29 mouse cellular contexts compared by ENCODE assay signal in genomic region chr19:26881866-26882427, GRCm38 (mm10). TPM values are rescaled to one million over a fixed set of nuclear protein-coding genes. Genes with fewer than 3 reads are reported as not detected.
A peak's percentile ranks its signal among the peaks of the same experiment; 100 is the strongest.
DNase-seq lines count a peak whose midpoint lies in the region; ATAC-seq lines count a peak whose summit lies in the region.
"Had no signal": no experiment of that assay in that cellular context is flagged by ENCODE, and none has a peak within 500 bp of the region (broad histone marks: within the 10 kb centered on the region; RNA-seq: fewer than 3 reads in every experiment).

No protein-coding gene starts in this region.

- H3K27ac ChIP-seq in kidney, embryonic 14.5 days (ENCODE audit: low read depth, low read length): no peak overlapping the region
- H3K27ac ChIP-seq: embryonic facial prominence, embryonic 12.5 days; forebrain, embryonic 12.5 days; heart, embryonic 15.5 days; hindbrain, embryonic 15.5 days; left cerebral cortex, adult 2 months; limb, embryonic 15.5 days; liver, embryonic 14.5 days; midbrain, embryonic 12.5 days; neural tube, embryonic 12.5 days had no signal

- no peaks in the 10 kb centered on the region for H3K27me3 ChIP-seq in kidney, embryonic 14.5 days (ENCODE audit: control insufficient read depth, insufficient read depth, low read length)
- H3K27me3 ChIP-seq: embryonic facial prominence, embryonic 12.5 days; heart, embryonic 15.5 days; hindbrain, embryonic 15.5 days; limb, embryonic 15.5 days; midbrain, embryonic 12.5 days; neural tube, embryonic 12.5 days had no signal

- H3K4me3 ChIP-seq in kidney, embryonic 14.5 days (ENCODE audit: low read length): no peak overlapping the region
- H3K4me3 ChIP-seq: embryonic facial prominence, embryonic 12.5 days; forebrain, embryonic 12.5 days; heart, embryonic 15.5 days; hindbrain, embryonic 15.5 days; left cerebral cortex, adult 2 months; limb, embryonic 15.5 days; midbrain, embryonic 12.5 days; neural tube, embryonic 12.5 days had no signal

- H3K9ac ChIP-seq in kidney, embryonic 14.5 days (ENCODE audit: low read depth, low read length): no peak overlapping the region
- H3K9ac ChIP-seq: embryonic facial prominence, embryonic 12.5 days; forebrain, embryonic 12.5 days; heart, embryonic 15.5 days; hindbrain, embryonic 15.5 days; limb, embryonic 15.5 days; liver, embryonic 14.5 days; midbrain, embryonic 12.5 days; neural tube, embryonic 12.5 days had no signal

- peak; percentile 79 for ATAC-seq in kidney, embryonic 14.5 days (ENCODE audit: low FRiP score, low TSS enrichment)
- ATAC-seq: activated CD4-positive, CD25-positive, alpha-beta regulatory T cell, adult 4 months had no signal

- no peaks in the 10 kb centered on the region for H3K36me3 ChIP-seq in kidney, embryonic 14.5 days (ENCODE audit: control insufficient read depth, insufficient read depth, low read length)
- H3K36me3 ChIP-seq: embryonic facial prominence, embryonic 12.5 days; forebrain, embryonic 12.5 days; heart, embryonic 15.5 days; hindbrain, embryonic 15.5 days; limb, embryonic 15.5 days; midbrain, embryonic 12.5 days; neural tube, embryonic 12.5 days had no signal

- DNase-seq in heart, adult 11 months: peak; percentile 21
- no peak for DNase-seq in heart, adult 8-10 months (ENCODE audit: low spot score)
- DNase-seq in kidney, postnatal 36 days: peak; percentile 32 to 59
- DNase-seq in lung, postnatal 10 days: peak; percentile 15
- no peak for DNase-seq in thymus, postnatal 4 days
- no peak for DNase-seq in retina, postnatal 1 day
- DNase-seq in gastrocnemius, adult 18-20 months (ENCODE audit: low spot score): no peak
- DNase-seq: adrenal gland, adult 8-10 months; cerebellum, adult 2 months; cerebellum, postnatal 25 days; gastrocnemius, postnatal 36 days; heart, postnatal 4 days; left cerebral cortex, postnatal 4 days; thymus, postnatal 25 days had no signal

- no peak overlapping the region for H3K4me2 ChIP-seq in kidney, embryonic 14.5 days (replicated peaks; ENCODE audit: low read depth, low read length)
- H3K4me2 ChIP-seq: embryonic facial prominence, embryonic 12.5 days; forebrain, embryonic 12.5 days; heart, embryonic 15.5 days; hindbrain, embryonic 15.5 days; limb, embryonic 15.5 days; midbrain, embryonic 12.5 days; neural tube, embryonic 12.5 days had no signal

- WGBS in kidney, embryonic 14.5 days: 55% methylated on average over 10 of the region's 10 CpGs

- no peaks in the 10 kb centered on the region for H3K9me3 ChIP-seq in kidney, embryonic 14.5 days (ENCODE audit: control insufficient read depth, low read length)
- H3K9me3 ChIP-seq: embryonic facial prominence, embryonic 12.5 days; forebrain, embryonic 12.5 days; heart, embryonic 15.5 days; hindbrain, embryonic 15.5 days; limb, embryonic 15.5 days; midbrain, embryonic 12.5 days; neural tube, embryonic 12.5 days had no signal

- H3K4me1 ChIP-seq in kidney, embryonic 14.5 days (ENCODE audit: control insufficient read depth, insufficient read depth, low read length): peaks cover 19% of the 10 kb centered on the region

RNA-seq across cellular contexts. Expression of gene Gm815, which starts 3.7 kb away (rescaled TPM):
- not detected for total RNA-seq in heart, adult 8-10 months (2022)
- not detected in 2 replicates for polyA plus RNA-seq in kidney, embryonic 14.5 days (2014; fragmentation: Nextera tagmentation; extraction: Ambion mirVana)
- total RNA-seq in gastrocnemius, adult 18-20 months (2021): not detected
- total RNA-seq: adrenal gland, adult 8-10 months; gastrocnemius, postnatal 36 days; heart, postnatal 4 days; layer of hippocampus, postnatal 10 days; left cerebral cortex, adult 2 months; left cerebral cortex, postnatal 4 days; monocyte, adult 5-6 weeks had no signal
- polyA plus RNA-seq: activated CD4-positive, CD25-positive, alpha-beta regulatory T cell, adult 4 months; cerebellum, adult 2 months; embryonic facial prominence, embryonic 12.5 days; forebrain, embryonic 12.5 days; heart, embryonic 15.5 days; hindbrain, embryonic 15.5 days; intestine, embryonic 14.5 days; limb, embryonic 15.5 days; liver, embryonic 14.5 days; midbrain, embryonic 12.5 days; neural tube, embryonic 12.5 days; spleen, adult 2 months had no signal

Comparison
In these comparisons a context has a peak if more than half of its experiments do, and no peak if none do; other contexts are left out.
1. DNase-seq: peak in heart, adult 11 months (single experiment), kidney, postnatal 36 days (2 of 2) and lung, postnatal 10 days (single experiment); none in heart, adult 8-10 months (single experiment), thymus, postnatal 4 days (single experiment), retina, postnatal 1 day (single experiment) and gastrocnemius, adult 18-20 months (single experiment).